Mouse (Mus musculus): ENCODE data around the gene Ripor2.

DNA sequence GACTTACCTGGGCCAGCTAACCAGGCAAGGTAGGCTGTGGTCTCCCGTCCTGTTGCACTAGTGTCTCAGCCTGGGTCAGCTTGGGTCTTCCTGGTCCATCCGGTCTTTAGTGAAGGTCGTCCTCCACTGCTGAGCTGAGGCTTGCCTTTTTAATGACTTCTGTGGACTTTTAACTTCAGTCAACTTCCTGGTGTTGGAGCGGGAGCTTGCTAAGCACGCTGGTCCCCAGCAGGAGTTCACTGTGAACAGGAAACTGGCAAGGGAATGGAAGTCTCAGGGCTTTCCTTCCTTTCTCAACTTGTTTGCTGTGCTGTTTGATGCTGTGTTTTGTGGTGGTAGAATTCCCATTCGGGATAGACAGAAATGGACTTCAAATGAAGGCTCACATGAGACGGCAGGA, 135.7 kb downstream of the Ripor2 start:
- no peak for TF ChIP-seq CTCF (conservative IDR thresholded peaks at IDR 0.05; ENCODE audit: low read length)
- TF ChIP-seq NANOG (IDR thresholded peaks at IDR 0.05; ENCODE audit: borderline replicate concordance, low read length), result no peak
